8 mouse cellular contexts compared by ENCODE assay signal in the genomic region with DNA sequence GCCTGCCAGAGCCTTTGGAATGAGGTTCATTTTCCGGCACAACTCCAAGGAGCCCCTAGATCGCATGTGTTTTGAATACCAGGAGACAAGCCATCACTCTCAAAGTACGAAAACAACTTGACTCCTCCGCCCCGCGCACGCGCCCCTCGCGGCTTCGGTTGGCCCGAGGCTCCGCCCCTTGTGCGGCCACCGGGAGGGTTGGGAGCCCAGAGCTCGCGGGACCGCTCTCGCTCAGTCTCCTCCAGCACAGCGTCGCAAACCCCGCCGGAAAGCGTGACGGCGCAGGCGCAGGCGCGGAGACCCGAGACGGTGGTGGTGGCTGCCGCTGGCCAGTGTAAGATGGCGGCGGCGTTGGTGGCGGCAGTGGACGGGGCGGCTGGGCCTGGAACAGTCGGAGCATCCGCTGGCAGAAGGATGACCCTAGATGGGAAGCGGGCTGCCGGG. TPM values are rescaled to one million over a fixed set of nuclear protein-coding genes. Genes with fewer than 3 reads are reported as not detected.
A peak's percentile ranks its signal among the peaks of the same experiment; 100 is the strongest.
DNase-seq lines count a peak whose midpoint lies in the region; ATAC-seq and TF ChIP-seq lines count a peak whose summit lies in the region.

A gene (plus strand): TSS at position 250 of the 444 bp plus-strand sequence.

- TF ChIP-seq CTCF in G1E (IDR thresholded peaks at IDR 0.05; ENCODE audit: low read depth, low read length): no peak
- no peak for TF ChIP-seq CTCF in layer of hippocampus, adult 2 months (conservative IDR thresholded peaks at IDR 0.05)
- TF ChIP-seq CTCF in lung, embryonic 14.5 days (IDR thresholded peaks at IDR 0.05; ENCODE audit: low read depth): no peak
- TF ChIP-seq CTCF in olfactory bulb, adult 2 months (IDR thresholded peaks at IDR 0.05; ENCODE audit: insufficient read depth, low read depth, low read length): no peak
- peak; percentile 57; the same call in 1 of the 2 replicates for TF ChIP-seq CTCF in thymus, adult 2 months (IDR thresholded peaks at IDR 0.05; ENCODE audit: borderline replicate concordance, control insufficient read depth, extremely low read depth, insufficient read depth, low read length, poor library complexity)

- TF ChIP-seq POLR2A in olfactory bulb, adult 2 months (IDR thresholded peaks at IDR 0.05; ENCODE audit: insufficient read depth, low read depth, low read length): peak; percentile 77; the same call in 1 of the 2 replicates
- peak; percentile 98 for TF ChIP-seq POLR2A in thymus, adult 2 months (IDR thresholded peaks at IDR 0.05; ENCODE audit: control insufficient read depth, extremely low read depth, insufficient read depth, low read length, poor library complexity)

- no peaks in the 10 kb centered on the region for H3K27me3 ChIP-seq in G1E (ENCODE audit: insufficient read depth, low read length)
- no peaks in the 10 kb centered on the region for H3K27me3 ChIP-seq in forebrain, embryonic 16.5 days (replicated peaks; ENCODE audit: control insufficient read depth, insufficient read depth, low read length)
- H3K27me3 ChIP-seq in lung, embryonic 14.5 days (ENCODE audit: insufficient read depth, low read length): no peaks in the 10 kb centered on the region
- H3K27me3 ChIP-seq in thymus, adult 2 months (ENCODE audit: control insufficient read depth, insufficient read depth, low read length): no peaks in the 10 kb centered on the region

- ATAC-seq in G1E (ENCODE audit: extremely low read depth, insufficient number of reproducible peaks, low FRiP score, poor library complexity, severe bottlenecking): peak; percentile 80
- peak; percentile 99 for ATAC-seq in forebrain, embryonic 16.5 days
- ATAC-seq in lung, embryonic 14.5 days (ENCODE audit: insufficient read depth): peak; percentile 99

- under 1% methylated on average over 36 of the region's 42 CpGs for WGBS in forebrain, embryonic 16.5 days
- WGBS in lung, embryonic 14.5 days: under 1% methylated on average over 42 of the region's 42 CpGs
- WGBS in olfactory bulb, adult 2 months: under 1% methylated on average over 42 of the region's 42 CpGs
- WGBS in thymus, adult 2 months: under 1% methylated on average over 42 of the region's 42 CpGs

- intact Hi-C loops in heart, postnatal 36 days (cut with DNase I): loop anchor here (1.0 to 5.0 kb wide), 4 partner anchors 21 to 163 kb away; a partner anchor contains a TSS

- H3K4me1 ChIP-seq in G1E (ENCODE audit: insufficient read depth, low read depth, low read length): peaks cover 37% of the 10 kb centered on the region
- peaks cover 23% of the 10 kb centered on the region for H3K4me1 ChIP-seq in forebrain, embryonic 16.5 days (replicated peaks; ENCODE audit: control insufficient read depth, insufficient read depth, low read length)
- peaks cover 7% of the 10 kb centered on the region; the same call in 1 of the 2 replicates for H3K4me1 ChIP-seq in lung, embryonic 14.5 days (ENCODE audit: insufficient read depth)
- peaks cover 3% of the 10 kb centered on the region; the same call in 1 of the 2 replicates for H3K4me1 ChIP-seq in olfactory bulb, adult 2 months (ENCODE audit: control insufficient read depth, insufficient read depth, low read length)
- peaks cover 4% of the 10 kb centered on the region; the same call in 1 of the 2 replicates for H3K4me1 ChIP-seq in thymus, adult 2 months (replicated peaks; ENCODE audit: control insufficient read depth, insufficient read depth, low read length)

- peak within 1 kb of the TSS; percentile 99 for H3K9ac ChIP-seq in forebrain, embryonic 16.5 days (replicated peaks; ENCODE audit: low read depth, low read length)
- H3K9ac ChIP-seq in lung, embryonic 14.5 days: peak within 1 kb of the TSS; percentile 100

- H3K27ac ChIP-seq in forebrain, embryonic 16.5 days (ENCODE audit: low read length): peak within 1 kb of the TSS; percentile 91
- H3K27ac ChIP-seq in layer of hippocampus, adult 2 months: peak within 1 kb of the TSS; percentile 97
- H3K27ac ChIP-seq in lung, embryonic 14.5 days (ENCODE audit: low read depth): peak within 1 kb of the TSS; percentile 99
- peak within 1 kb of the TSS; percentile 90 for H3K27ac ChIP-seq in olfactory bulb, adult 2 months (ENCODE audit: insufficient read depth, low read depth, low read length)
- peak within 1 kb of the TSS; percentile 87 for H3K27ac ChIP-seq in thymus, adult 2 months (ENCODE audit: control insufficient read depth, insufficient read depth, low read length)

- peak; percentile 96 for DNase-seq in G1E (ENCODE audit: low spot score)
- DNase-seq in cerebellum, adult 18-20 months: peak; percentile 97
- peak; percentile 97 to 98 for DNase-seq in heart, postnatal 36 days
- DNase-seq in layer of hippocampus, adult 2 months (ENCODE audit: low spot score in 2 of 2): peak; percentile 96
- DNase-seq in lung, embryonic 14.5 days: peak; percentile 99
- DNase-seq in thymus, adult 2 months: peak; percentile 99

- peak within 1 kb of the TSS; percentile 92 for H3K4me3 ChIP-seq in G1E (ENCODE audit: low read depth, low read length)
- H3K4me3 ChIP-seq in forebrain, embryonic 16.5 days (replicated peaks; ENCODE audit: low read length): peak within 1 kb of the TSS; percentile 99
- peak within 1 kb of the TSS; percentile 99 for H3K4me3 ChIP-seq in layer of hippocampus, adult 2 months
- peak within 1 kb of the TSS; percentile 98 for H3K4me3 ChIP-seq in lung, embryonic 14.5 days (ENCODE audit: low read depth, low read length)
- peak within 1 kb of the TSS; percentile 94 for H3K4me3 ChIP-seq in olfactory bulb, adult 2 months (ENCODE audit: insufficient read depth, low read depth, low read length)
- peak within 1 kb of the TSS; percentile 82 for H3K4me3 ChIP-seq in thymus, adult 2 months (ENCODE audit: control insufficient read depth, insufficient read depth, low read length)

- no peaks in the 10 kb centered on the region for H3K9me3 ChIP-seq in G1E (replicated peaks)
- no peaks in the 10 kb centered on the region for H3K9me3 ChIP-seq in forebrain, embryonic 16.5 days (ENCODE audit: control insufficient read depth, low read length)
- no peaks in the 10 kb centered on the region for H3K9me3 ChIP-seq in lung, embryonic 14.5 days (ENCODE audit: low read depth, low read length)

- peak within 1 kb of the TSS; percentile 81 for H3K4me2 ChIP-seq in forebrain, embryonic 16.5 days (ENCODE audit: low read length)
- peak within 1 kb of the TSS; percentile 85 for H3K4me2 ChIP-seq in lung, embryonic 14.5 days

- H3K36me3 ChIP-seq in G1E (replicated peaks): peaks cover 31% of the 10 kb centered on the region
- peaks cover 9% of the 10 kb centered on the region; the same call in 1 of the 2 replicates for H3K36me3 ChIP-seq in forebrain, embryonic 16.5 days (ENCODE audit: control insufficient read depth, insufficient read depth)
- peaks cover 28% of the 10 kb centered on the region for H3K36me3 ChIP-seq in lung, embryonic 14.5 days (ENCODE audit: insufficient read depth)
- peaks cover 6% of the 10 kb centered on the region; the same call in 1 of the 2 replicates for H3K36me3 ChIP-seq in thymus, adult 2 months (ENCODE audit: control insufficient read depth, insufficient read depth, low read length)

RNA-seq across cellular contexts. Expression of the gene that starts here (rescaled TPM):
- total RNA-seq in G1E (2014; fragmentation: Nextera tagmentation) (82.2 and 116 TPM in 2 replicates), G1E (2017) (120 and 124 TPM in 2 replicates)
- polyA plus RNA-seq in G1E (2012): 47.8 and 60.1 TPM in 2 replicates
- polyA plus RNA-seq in forebrain, embryonic 16.5 days (2015; fragmentation: Nextera tagmentation; extraction: Ambion mirVana): 106 and 107 TPM in 2 replicates
- total RNA-seq in heart, postnatal 36 days (2021): 100 to 1,000 TPM; 124 to 129 TPM
- 100 to 1,000 TPM; 114 to 116 TPM for total RNA-seq in layer of hippocampus, adult 2 months (2021)
- polyA plus RNA-seq in lung, embryonic 14.5 days (2014; fragmentation: Nextera tagmentation; extraction: Ambion mirVana): 108 and 111 TPM in 2 replicates
- 96.2 TPM in 1 of 2 replicates, not detected in the other for polyA plus RNA-seq in olfactory bulb, adult 2 months (2012; ENCODE audit: insufficient read depth, insufficient read length, low replicate concordance, missing spikeins)
- polyA plus RNA-seq in thymus, adult 2 months (2012; rRNA removed): 79.7 and 81.0 TPM in 2 replicates

Comparison
In these comparisons a context has a peak if more than half of its experiments do, and no peak if none do; other contexts are left out.
1. Peak in every context shown above with its lines: DNase-seq, ATAC-seq, H3K4me3 ChIP-seq and H3K27ac ChIP-seq.